Mouse (Mus musculus) heart, adult 2 months (tissue): ENCODE results near the gene Tbx15.

Experiments
- CTCF ChIP-seq: fragments of 200-600 bp; IDR thresholded peaks from 2 replicates; pipeline ENCODE4 v1.8.1; 2022; ENCODE audit warnings: antibody characterized with exemption, mild to moderate bottlenecking, moderate library complexity
- POLR2A ChIP-seq: fragments of 200-500 bp; IDR thresholded peaks from 2 replicates; pipeline ENCODE4 v1.6.1; 2011; ENCODE audit warnings: mild to moderate bottlenecking, low read depth, low read length, control low read depth; ENCODE audit not compliant: insufficient read depth

DNA sequence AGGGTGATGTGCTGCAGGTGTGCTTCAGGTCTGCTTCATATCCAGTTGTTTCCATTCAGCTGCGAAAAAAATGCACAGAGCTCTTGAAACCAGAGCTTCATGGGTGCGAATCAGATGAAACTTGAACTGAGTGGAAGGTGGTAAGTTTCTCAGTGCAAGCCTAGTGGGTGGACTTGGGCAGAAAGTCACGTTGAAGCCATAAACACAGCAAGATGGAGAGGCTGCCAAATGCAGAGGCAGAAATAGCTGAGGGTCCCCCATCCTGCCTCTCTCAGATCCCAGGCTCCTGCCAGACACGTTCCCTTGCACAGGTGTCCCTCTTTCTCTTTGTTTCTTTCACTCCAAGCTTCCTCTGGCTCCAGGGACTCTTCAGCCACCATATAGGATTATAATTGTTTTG is 41.3 kb downstream of the Tbx15 start:
- no peak for TF ChIP-seq CTCF
- no peak for TF ChIP-seq POLR2A
